Mouse (Mus musculus) kidney, adult 2 months (tissue): Measurements from ENCODE around the gene Acsbg2.

Source experiments
- CTCF ChIP-seq: fragments of 200-500 bp; conservative IDR thresholded peaks from 2 replicates; pipeline ENCODE4 v1.5.1; 2011; ENCODE audit warnings: low read depth, mild to moderate bottlenecking, control low read depth, low read length, moderate library complexity, mixed read lengths; ENCODE audit not compliant: insufficient read depth, insufficient read length
- POLR2A ChIP-seq: fragments of 200-500 bp; IDR thresholded peaks from one replicate; pipeline ENCODE4 v1.6.1; 2011; ENCODE audit warnings: low read depth, low read length, control low read depth

DNA sequence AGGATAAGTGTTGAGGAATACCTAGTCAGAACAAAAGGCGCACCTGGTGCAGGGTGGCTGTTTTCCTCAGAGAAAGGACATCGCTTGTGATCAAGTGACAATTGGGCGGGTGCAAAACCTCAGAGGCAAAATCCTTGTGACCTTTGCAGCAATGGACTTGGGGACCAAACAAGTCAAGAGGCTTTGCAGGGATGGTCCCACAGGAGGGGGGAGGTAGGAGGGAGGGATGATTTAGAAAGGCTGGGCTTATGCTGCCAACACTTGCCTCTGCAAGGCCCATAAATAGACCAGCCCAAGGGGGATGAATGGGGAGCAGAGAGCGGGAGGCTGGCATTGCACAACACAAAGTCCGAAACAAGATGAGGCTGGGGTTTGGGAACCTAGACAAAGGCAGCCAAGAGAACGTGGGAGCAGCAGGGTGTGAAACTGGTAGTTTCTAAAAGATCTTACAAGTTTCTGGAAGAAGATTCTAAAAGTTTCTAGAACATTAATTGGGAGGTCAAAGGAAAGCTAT, 55.2 kb downstream of the Acsbg2 start:
- TF ChIP-seq CTCF, result no peak
- TF ChIP-seq POLR2A, result no peak
